14 mouse cellular contexts compared by ENCODE assay signal in genomic region chr5:35782648-35783180, GRCm38 (mm10). TPM values are rescaled to one million over a fixed set of nuclear protein-coding genes. Genes with fewer than 3 reads are reported as not detected.
"Had no signal": no experiment of that assay in that cellular context is flagged by ENCODE, and none has a peak within 500 bp of the region (broad histone marks: within the 10 kb centered on the region; RNA-seq: fewer than 3 reads in every experiment).

No protein-coding gene starts in this region.

- H3K4me2 ChIP-seq: limb, embryonic 15.5 days; neural tube, embryonic 12.5 days had no signal

- H3K9ac ChIP-seq: limb, embryonic 15.5 days; neural tube, embryonic 12.5 days had no signal

- H3K4me1 ChIP-seq: limb, embryonic 15.5 days; neural tube, embryonic 12.5 days had no signal

- H3K9me3 ChIP-seq: limb, embryonic 15.5 days; neural tube, embryonic 12.5 days had no signal

- H3K27me3 ChIP-seq: limb, embryonic 15.5 days; neural tube, embryonic 12.5 days had no signal

- H3K4me3 ChIP-seq: layer of hippocampus, adult 2 months; limb, embryonic 15.5 days; neural tube, embryonic 12.5 days had no signal

- H3K36me3 ChIP-seq: limb, embryonic 15.5 days; neural tube, embryonic 12.5 days had no signal

- DNase-seq: kidney, adult 11 months; kidney, adult 9 months; kidney, postnatal 36 days; lung, adult 18-20 months; lung, postnatal 36 days; midbrain, embryonic 14.5 days had no signal

- H3K27ac ChIP-seq: kidney, postnatal 0 days; layer of hippocampus, adult 2 months; limb, embryonic 15.5 days; neural tube, embryonic 12.5 days; stomach, postnatal 0 days had no signal

RNA-seq across cellular contexts. Expression of gene Ablim2, which starts 25.0 kb away (rescaled TPM):
- total RNA-seq: megakaryocyte progenitor cell, adult 5-6 weeks; monocyte, adult 5-6 weeks; neutrophil, adult 5-6 weeks had no signal
